Mouse (Mus musculus): ENCODE data around the gene Ces1e. TPM values are rescaled to one million over a fixed set of nuclear protein-coding genes. Genes with fewer than 3 reads are reported as not detected.

Gene Ces1e
- polyA plus RNA-seq, 1 experiment, result not detected

GRCm38 (mm10) chr8:93176593-93176992, 52.8 kb downstream of the Ces1e start:
- no peak for DNase-seq (ENCODE audit: low spot score)

DNA sequence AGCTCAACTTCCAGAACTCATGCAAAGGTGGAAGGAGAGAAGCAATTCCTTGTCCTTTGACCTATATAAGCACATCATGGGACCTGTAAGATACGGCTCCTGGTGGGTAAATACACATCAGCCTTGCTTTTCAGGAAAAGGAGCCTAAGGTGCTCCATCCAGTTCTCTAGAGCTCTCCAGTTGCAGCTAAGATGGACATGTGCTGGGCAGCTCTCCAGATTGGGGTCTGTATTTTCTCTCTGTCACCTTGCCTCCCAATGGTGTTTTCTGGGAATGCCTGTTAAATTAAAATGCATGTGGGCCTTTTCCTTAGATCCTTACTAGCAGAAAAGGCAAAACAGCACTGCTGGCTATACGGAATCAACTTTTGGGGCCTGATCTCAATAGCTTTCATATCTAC, 54.9 kb downstream of the Ces1e start:
- DNase-seq (ENCODE audit: low spot score), result no peak

DNA sequence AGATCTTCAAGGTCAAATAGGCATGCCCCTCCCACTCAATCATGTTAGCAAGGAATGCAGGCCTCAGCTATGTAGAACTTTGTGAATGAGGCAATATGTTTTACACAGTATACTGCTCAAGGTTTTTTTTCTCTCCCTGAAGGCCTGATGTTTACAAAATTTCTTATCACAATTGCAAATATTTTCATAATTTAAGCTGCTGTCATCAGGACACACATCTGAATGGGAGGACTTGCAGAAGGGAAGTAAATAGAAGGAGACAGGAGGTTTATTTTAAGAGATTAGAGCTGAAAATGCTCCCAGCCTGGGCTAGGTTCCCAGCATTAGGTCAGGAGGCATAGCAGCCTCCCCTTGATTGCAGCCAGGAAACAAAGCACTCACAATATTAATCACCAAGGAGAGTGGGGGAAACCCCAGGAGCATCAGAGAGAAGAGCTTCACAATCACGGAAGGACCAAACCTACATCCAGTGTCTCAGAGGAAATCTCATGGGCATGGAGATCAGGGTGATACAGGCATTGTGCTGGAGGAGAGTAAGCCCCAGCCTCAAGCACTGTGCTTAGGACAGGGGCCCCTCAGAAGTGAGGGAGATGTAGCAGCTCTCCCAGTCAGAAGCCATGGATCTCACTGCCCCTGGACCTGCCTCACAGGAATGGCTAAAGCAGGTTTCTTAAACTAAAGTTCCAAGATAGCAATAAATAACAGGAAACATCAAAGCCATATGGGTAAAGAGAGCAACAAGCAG, 57.4 kb downstream of the Ces1e start:
- DNase-seq (ENCODE audit: low spot score), result no peak

DNA sequence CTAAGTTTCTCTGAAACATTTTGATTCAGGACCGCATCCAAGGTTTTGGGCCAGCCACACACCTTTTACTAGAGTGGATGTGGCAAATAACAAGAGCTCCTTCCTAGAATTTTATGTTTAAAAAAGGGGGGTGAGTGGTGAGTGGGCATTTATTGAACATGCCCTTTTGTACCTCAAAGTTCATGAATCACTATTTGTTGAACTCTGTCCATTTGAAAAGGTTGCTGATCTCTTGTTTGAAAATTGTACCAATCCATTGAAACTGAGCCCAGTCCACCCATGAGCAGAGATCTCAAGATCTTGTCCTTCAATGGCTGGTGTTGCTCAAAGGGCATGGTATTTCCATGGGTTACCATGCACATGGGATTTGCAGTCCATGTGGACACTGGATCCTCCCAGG, 66.1 kb downstream of the Ces1e start:
- no peak for DNase-seq (ENCODE audit: low spot score)

GRCm38 (mm10) chr8:93151401-93151800, 78.0 kb downstream of the Ces1e start:
- no peak for DNase-seq (ENCODE audit: low spot score)

Other genes starting within 250 kb of the Ces1e start
- not detected in 2 replicates for gene Ces1a, start 181.4 kb downstream of the Ces1e start, polyA plus RNA-seq (2012; rRNA removed)
- gene Ces1b, start 149.6 kb downstream of the Ces1e start, polyA plus RNA-seq (2012; rRNA removed), result not detected in 2 replicates
- not detected in 2 replicates for gene Ces1c, start 98.3 kb downstream of the Ces1e start, polyA plus RNA-seq (2012; rRNA removed)
- gene Ces1d, start 31.8 kb downstream of the Ces1e start, polyA plus RNA-seq (2012; rRNA removed), result 11.4 and 35.7 TPM in 2 replicates
- gene Ces1f, start 50.1 kb upstream of the Ces1e start, polyA plus RNA-seq (2012; rRNA removed), result 2.3 and 5.2 TPM in 2 replicates
- 1.4 and 1.5 TPM in 2 replicates for gene Ces1g, start 107.7 kb upstream of the Ces1e start, polyA plus RNA-seq (2012; rRNA removed)
- 0.03 TPM in 1 of 2 replicates, not detected in the other for gene Ces1h, start 150.1 kb upstream of the Ces1e start, polyA plus RNA-seq (2012; rRNA removed)